Mouse (Mus musculus): Measurements from ENCODE around the gene Gpr174. TPM values are rescaled to one million over a fixed set of nuclear protein-coding genes. Genes with fewer than 3 reads are reported as not detected.
"Not testable (repeated sequence)": the region's sequence is repeated elsewhere in the genome, so short reads cannot be mapped to it uniquely, and the experiment has no call there.

Gpr174 gene
- polyA plus RNA-seq, 1 experiment from 2014 or later = 0.24 TPM

GRCm38 (mm10) chrX:107284211-107284610, 28.5 kb downstream of the Gpr174 start:
- Histone ChIP-seq H3K4me2 (no peak overlapping the region), H3K4me1 (ENCODE audit: control insufficient read depth, insufficient read depth, low read length) (no peaks in the 10 kb centered on the region), H3K9me3 (replicated peaks; ENCODE audit: control insufficient read depth, low read length) (no peaks in the 10 kb centered on the region), H3K36me3 (ENCODE audit: control insufficient read depth, insufficient read depth, low read length) (no peaks in the 10 kb centered on the region), H3K27ac (ENCODE audit: low read depth, low read length) (no peak overlapping the region), H3K27me3 (ENCODE audit: control insufficient read depth, insufficient read depth, low read length) (no peaks in the 10 kb centered on the region), H3K4me3 (ENCODE audit: low read depth, low read length) (no peak overlapping the region), H3K9ac (ENCODE audit: low read depth, low read length) (no peak overlapping the region)
- 54% methylated on average over 4 of the region's 4 CpGs for WGBS (ENCODE audit: insufficient replicate concordance)
- no peak for ATAC-seq (replicated peaks; ENCODE audit: insufficient number of reproducible peaks, low FRiP score, low TSS enrichment)

GRCm38 (mm10) chrX:107297861-107298260, 42.2 kb downstream of the Gpr174 start:
- not testable (repeated sequence) for H3K4me2 ChIP-seq; H3K9me3 ChIP-seq (replicated peaks; ENCODE audit: control insufficient read depth, low read length); H3K36me3 ChIP-seq (ENCODE audit: control insufficient read depth, insufficient read depth, low read length); H3K27ac ChIP-seq (ENCODE audit: low read depth, low read length); H3K9ac ChIP-seq (ENCODE audit: low read depth, low read length); H3K4me1 ChIP-seq (ENCODE audit: control insufficient read depth, insufficient read depth, low read length); ATAC-seq (replicated peaks; ENCODE audit: insufficient number of reproducible peaks, low FRiP score, low TSS enrichment); H3K27me3 ChIP-seq (ENCODE audit: control insufficient read depth, insufficient read depth, low read length); H3K4me3 ChIP-seq (ENCODE audit: low read depth, low read length)
- WGBS (ENCODE audit: insufficient replicate concordance) = 74% methylated on average over 6 of the region's 6 CpGs

- Histone ChIP-seq H3K27me3 (ENCODE audit: control insufficient read depth, insufficient read depth, low read length) (no peaks in the 10 kb centered on the region), H3K9ac (ENCODE audit: low read depth, low read length) (no peak overlapping the region), H3K9me3 (replicated peaks; ENCODE audit: control insufficient read depth, low read length) (no peaks in the 10 kb centered on the region), H3K4me2 (no peak overlapping the region), H3K4me3 (ENCODE audit: low read depth, low read length) (no peak overlapping the region), H3K27ac (ENCODE audit: low read depth, low read length) (no peak overlapping the region), H3K4me1 (ENCODE audit: control insufficient read depth, insufficient read depth, low read length) (no peaks in the 10 kb centered on the region), H3K36me3 (ENCODE audit: control insufficient read depth, insufficient read depth, low read length) (no peaks in the 10 kb centered on the region)
- no peak for ATAC-seq (replicated peaks; ENCODE audit: insufficient number of reproducible peaks, low FRiP score, low TSS enrichment)
Observed at GRCm38 (mm10) chrX:107298761-107299160, 43.1 kb downstream of the Gpr174 start.

- Histone ChIP-seq H3K4me2 (no peak overlapping the region), H3K9ac (ENCODE audit: low read depth, low read length) (no peak overlapping the region), H3K27ac (ENCODE audit: low read depth, low read length) (no peak overlapping the region), H3K9me3 (replicated peaks; ENCODE audit: control insufficient read depth, low read length) (no peaks in the 10 kb centered on the region), H3K36me3 (ENCODE audit: control insufficient read depth, insufficient read depth, low read length) (no peaks in the 10 kb centered on the region), H3K4me1 (ENCODE audit: control insufficient read depth, insufficient read depth, low read length) (no peaks in the 10 kb centered on the region), H3K4me3 (ENCODE audit: low read depth, low read length) (no peak overlapping the region), H3K27me3 (ENCODE audit: control insufficient read depth, insufficient read depth, low read length) (no peaks in the 10 kb centered on the region)
- ATAC-seq (replicated peaks; ENCODE audit: insufficient number of reproducible peaks, low FRiP score, low TSS enrichment) = no peak
Observed at GRCm38 (mm10) chrX:107306492-107306891, 50.8 kb downstream of the Gpr174 start.

- H3K27ac ChIP-seq (ENCODE audit: low read depth, low read length) = no peak overlapping the region
- no peaks in the 10 kb centered on the region for H3K9me3 ChIP-seq (replicated peaks; ENCODE audit: control insufficient read depth, low read length)
- H3K36me3 ChIP-seq (ENCODE audit: control insufficient read depth, insufficient read depth, low read length) = no peaks in the 10 kb centered on the region
- no peak overlapping the region for H3K9ac ChIP-seq (ENCODE audit: low read depth, low read length)
- WGBS (ENCODE audit: insufficient replicate concordance) = 51% methylated on average over 5 of the region's 5 CpGs
- H3K4me2 ChIP-seq = no peak overlapping the region
- H3K4me3 ChIP-seq (ENCODE audit: low read depth, low read length) = no peak overlapping the region
- no peaks in the 10 kb centered on the region for H3K27me3 ChIP-seq (ENCODE audit: control insufficient read depth, insufficient read depth, low read length)
- no peak for ATAC-seq (replicated peaks; ENCODE audit: insufficient number of reproducible peaks, low FRiP score, low TSS enrichment)
- no peaks in the 10 kb centered on the region for H3K4me1 ChIP-seq (ENCODE audit: control insufficient read depth, insufficient read depth, low read length)
Observed at GRCm38 (mm10) chrX:107312533-107312932, 56.9 kb downstream of the Gpr174 start.

- Histone ChIP-seq H3K4me3 (ENCODE audit: low read depth, low read length) (no peak overlapping the region), H3K9me3 (replicated peaks; ENCODE audit: control insufficient read depth, low read length) (no peaks in the 10 kb centered on the region), H3K27ac (ENCODE audit: low read depth, low read length) (no peak overlapping the region), H3K4me2 (no peak overlapping the region), H3K9ac (ENCODE audit: low read depth, low read length) (no peak overlapping the region), H3K27me3 (ENCODE audit: control insufficient read depth, insufficient read depth, low read length) (no peaks in the 10 kb centered on the region), H3K4me1 (ENCODE audit: control insufficient read depth, insufficient read depth, low read length) (no peaks in the 10 kb centered on the region), H3K36me3 (ENCODE audit: control insufficient read depth, insufficient read depth, low read length) (no peaks in the 10 kb centered on the region)
- 64% methylated on average over 8 of the region's 8 CpGs for WGBS (ENCODE audit: insufficient replicate concordance)
- ATAC-seq (replicated peaks; ENCODE audit: insufficient number of reproducible peaks, low FRiP score, low TSS enrichment) = no peak
Observed at GRCm38 (mm10) chrX:107325697-107326381, 70.2 kb downstream of the Gpr174 start.

GRCm38 (mm10) chrX:107329849-107330248, 74.2 kb downstream of the Gpr174 start:
- H3K4me2 ChIP-seq = no peak overlapping the region
- H3K27ac ChIP-seq (ENCODE audit: low read depth, low read length) = no peak overlapping the region
- H3K27me3 ChIP-seq (ENCODE audit: control insufficient read depth, insufficient read depth, low read length) = no peaks in the 10 kb centered on the region
- WGBS (ENCODE audit: insufficient replicate concordance) = 72% methylated on average over 3 of the region's 3 CpGs
- no peak for ATAC-seq (replicated peaks; ENCODE audit: insufficient number of reproducible peaks, low FRiP score, low TSS enrichment)
- no peaks in the 10 kb centered on the region for H3K36me3 ChIP-seq (ENCODE audit: control insufficient read depth, insufficient read depth, low read length)
- no peak overlapping the region for H3K4me3 ChIP-seq (ENCODE audit: low read depth, low read length)
- H3K4me1 ChIP-seq (ENCODE audit: control insufficient read depth, insufficient read depth, low read length) = no peaks in the 10 kb centered on the region
- H3K9ac ChIP-seq (ENCODE audit: low read depth, low read length) = no peak overlapping the region
- H3K9me3 ChIP-seq (replicated peaks; ENCODE audit: control insufficient read depth, low read length) = no peaks in the 10 kb centered on the region

GRCm38 (mm10) chrX:107336609-107337008, 80.9 kb downstream of the Gpr174 start:
- Histone ChIP-seq H3K9ac (ENCODE audit: low read depth, low read length) (no peak overlapping the region), H3K36me3 (ENCODE audit: control insufficient read depth, insufficient read depth, low read length) (no peaks in the 10 kb centered on the region), H3K27ac (ENCODE audit: low read depth, low read length) (no peak overlapping the region), H3K4me1 (ENCODE audit: control insufficient read depth, insufficient read depth, low read length) (no peaks in the 10 kb centered on the region), H3K4me2 (no peak overlapping the region), H3K9me3 (replicated peaks; ENCODE audit: control insufficient read depth, low read length) (no peaks in the 10 kb centered on the region), H3K27me3 (ENCODE audit: control insufficient read depth, insufficient read depth, low read length) (no peaks in the 10 kb centered on the region), H3K4me3 (ENCODE audit: low read depth, low read length) (no peak overlapping the region)
- ATAC-seq (replicated peaks; ENCODE audit: insufficient number of reproducible peaks, low FRiP score, low TSS enrichment) = no peak
- 76% methylated on average over 1 of the region's 1 CpGs for WGBS (ENCODE audit: insufficient replicate concordance)

GRCm38 (mm10) chrX:107341980-107342379, 86.3 kb downstream of the Gpr174 start:
- ATAC-seq (replicated peaks; ENCODE audit: insufficient number of reproducible peaks, low FRiP score, low TSS enrichment) = no peak
- Histone ChIP-seq H3K4me2 (no peak overlapping the region), H3K27ac (ENCODE audit: low read depth, low read length) (no peak overlapping the region), H3K36me3 (ENCODE audit: control insufficient read depth, insufficient read depth, low read length) (no peaks in the 10 kb centered on the region), H3K4me1 (ENCODE audit: control insufficient read depth, insufficient read depth, low read length) (no peaks in the 10 kb centered on the region), H3K9me3 (replicated peaks; ENCODE audit: control insufficient read depth, low read length) (no peaks in the 10 kb centered on the region), H3K27me3 (ENCODE audit: control insufficient read depth, insufficient read depth, low read length) (no peaks in the 10 kb centered on the region), H3K4me3 (ENCODE audit: low read depth, low read length) (no peak overlapping the region), H3K9ac (ENCODE audit: low read depth, low read length) (no peak overlapping the region)
- 53% methylated on average over 3 of the region's 3 CpGs for WGBS (ENCODE audit: insufficient replicate concordance)

Data from heart, embryonic 11.5 days (tissue).